Mouse (Mus musculus) midbrain, embryonic 15.5 days (tissue): Measurements from ENCODE around the gene Zmym6. TPM values are rescaled to one million over a fixed set of nuclear protein-coding genes. Genes with fewer than 3 reads are reported as not detected.

ENCODE experiments used
- ATAC-seq: fragments of 200-750 bp; cut with Nextera tagmentation; replicated peaks from 2 replicates; pipeline ENCODE4 v1.8.0; 2017; ENCODE audit warnings: moderate TSS enrichment
- H3K27ac ChIP-seq: fragments of 300-500 bp; sonication (generic); 2 replicates; pipeline ENCODE4 v1.5.1; 2015; ENCODE audit warnings: mild to moderate bottlenecking, inconsistent platforms
- H3K27me3 ChIP-seq: fragments of 300-500 bp; sonication (generic); replicated peaks from 2 replicates; pipeline ENCODE4 v1.6.1; 2015; ENCODE audit warnings: inconsistent platforms
- H3K36me3 ChIP-seq: fragments of 300-500 bp; sonication (generic); replicated peaks from 2 replicates; pipeline ENCODE4 v1.6.1; 2015; ENCODE audit warnings: inconsistent platforms
- H3K4me1 ChIP-seq: fragments of 300-500 bp; sonication (generic); 2 replicates; pipeline ENCODE4 v1.6.1; 2015; ENCODE audit warnings: inconsistent platforms
- H3K4me2 ChIP-seq: fragments of 300-500 bp; sonication (generic); 2 replicates; pipeline ENCODE4 v1.6.1; 2015; ENCODE audit warnings: inconsistent platforms, mild to moderate bottlenecking, moderate library complexity
- H3K4me3 ChIP-seq: fragments of 300-500 bp; sonication (generic); 2 replicates; pipeline ENCODE4 v1.5.1; 2015; ENCODE audit warnings: mild to moderate bottlenecking, inconsistent platforms
- H3K9ac ChIP-seq: fragments of 300-500 bp; sonication (generic); 2 replicates; pipeline ENCODE4 v1.6.1; 2015; ENCODE audit warnings: mild to moderate bottlenecking, inconsistent platforms
- H3K9me3 ChIP-seq: fragments of 300-500 bp; sonication (generic); 2 replicates; pipeline ENCODE4 v1.6.1; 2016; ENCODE audit warnings: inconsistent platforms
- WGBS: fragments of 180-500 bp; shearing (Covaris S2); methylation state at CpG from one replicate; pipeline ENCODE4 v1.1.7; 2015; ENCODE audit warnings: mixed read lengths; 5-methylcytosine and 5-hydroxymethylcytosine counted together
- polyA plus RNA-seq: library from polyadenylated mRNA; unstranded; fragments of >200 nt; fragmentation: Nextera tagmentation; extraction: Ambion mirVana; gene quantifications from 2 replicates; pipeline ENCODE4 v1.2.1, GENCODE M21; 2015

Gene Zmym6
- polyA plus RNA-seq, 1 experiment from 2014 or later: 40.2 TPM

- Histone ChIP-seq H3K4me1 (no peaks in the 10 kb centered on the region), H3K9ac (no peak overlapping the region), H3K4me3 (no peak overlapping the region), H3K4me2 (no peak overlapping the region), H3K36me3 (no peaks in the 10 kb centered on the region), H3K9me3 (no peaks in the 10 kb centered on the region), H3K27me3 (no peaks in the 10 kb centered on the region), H3K27ac (no peak overlapping the region)
- WGBS: 84% methylated on average over 5 of the region's 5 CpGs
- ATAC-seq: no peak
Measured at GRCm38 (mm10) chr4:127137591-127137990, 60.4 kb downstream of the Zmym6 start.

- Histone ChIP-seq H3K4me1 (no peaks in the 10 kb centered on the region), H3K4me3 (no peak overlapping the region), H3K27ac (no peak overlapping the region), H3K9ac (no peak overlapping the region), H3K9me3 (no peaks in the 10 kb centered on the region), H3K4me2 (no peak overlapping the region), H3K27me3 (no peaks in the 10 kb centered on the region), H3K36me3 (no peaks in the 10 kb centered on the region)
- ATAC-seq: no peak
- WGBS: 23% methylated on average over 6 of the region's 6 CpGs
Measured at GRCm38 (mm10) chr4:127138486-127138885, 61.3 kb downstream of the Zmym6 start.

- no peak overlapping the region for H3K4me3 ChIP-seq
- 81% methylated on average over 13 of the region's 13 CpGs for WGBS
- no peak for ATAC-seq
- H3K4me2 ChIP-seq: no peak overlapping the region
- no peak overlapping the region for H3K27ac ChIP-seq
- H3K27me3 ChIP-seq: no peaks in the 10 kb centered on the region
- no peaks in the 10 kb centered on the region for H3K9me3 ChIP-seq
- no peaks in the 10 kb centered on the region for H3K36me3 ChIP-seq
- H3K9ac ChIP-seq: no peak overlapping the region
- H3K4me1 ChIP-seq: no peaks in the 10 kb centered on the region
Measured at GRCm38 (mm10) chr4:127150031-127150430, 72.8 kb downstream of the Zmym6 start.

GRCm38 (mm10) chr4:127153345-127153744 lies 76.2 kb downstream of the Zmym6 start:
- Histone ChIP-seq H3K4me2 (no peak overlapping the region), H3K27ac (no peak overlapping the region), H3K4me3 (no peak overlapping the region), H3K36me3 (no peaks in the 10 kb centered on the region), H3K9ac (no peak overlapping the region), H3K27me3 (no peaks in the 10 kb centered on the region), H3K4me1 (no peaks in the 10 kb centered on the region), H3K9me3 (no peaks in the 10 kb centered on the region)
- 46% methylated on average over 1 of the region's 1 CpGs for WGBS
- no peak for ATAC-seq

GRCm38 (mm10) chr4:127155757-127156156 lies 78.6 kb downstream of the Zmym6 start:
- Histone ChIP-seq H3K4me2 (no peak overlapping the region), H3K9ac (no peak overlapping the region), H3K27ac (no peak overlapping the region), H3K4me3 (no peak overlapping the region), H3K36me3 (no peaks in the 10 kb centered on the region), H3K27me3 (no peaks in the 10 kb centered on the region), H3K9me3 (no peaks in the 10 kb centered on the region), H3K4me1 (no peaks in the 10 kb centered on the region)
- WGBS: 61% methylated on average over 5 of the region's 5 CpGs
- no peak for ATAC-seq

- Histone ChIP-seq H3K36me3 (no peaks in the 10 kb centered on the region), H3K4me1 (no peaks in the 10 kb centered on the region), H3K9me3 (no peaks in the 10 kb centered on the region), H3K27me3 (no peaks in the 10 kb centered on the region), H3K4me3 (no peak overlapping the region), H3K27ac (no peak overlapping the region), H3K4me2 (no peak overlapping the region), H3K9ac (no peak overlapping the region)
- no peak for ATAC-seq
- 86% methylated on average over 4 of the region's 4 CpGs for WGBS
Measured at GRCm38 (mm10) chr4:127157746-127158145, 80.6 kb downstream of the Zmym6 start.

- H3K36me3 ChIP-seq: no peaks in the 10 kb centered on the region
- H3K4me3 ChIP-seq: no peak overlapping the region
- ATAC-seq: no peak
- H3K27me3 ChIP-seq: 0 out of 2 replicates have a peak, but pooled peaks cover 2% of the 10 kb centered on the region
- no peak overlapping the region for H3K9ac ChIP-seq
- peaks cover 11% of the 10 kb centered on the region for H3K4me1 ChIP-seq
- H3K27ac ChIP-seq: no peak overlapping the region
- H3K4me2 ChIP-seq: no peak overlapping the region
- no peaks in the 10 kb centered on the region for H3K9me3 ChIP-seq
- 75% methylated on average over 8 of the region's 8 CpGs for WGBS
Measured at GRCm38 (mm10) chr4:127163926-127164325, 86.7 kb downstream of the Zmym6 start.

- Histone ChIP-seq H3K36me3 (no peaks in the 10 kb centered on the region), H3K27ac (no peak overlapping the region), H3K9me3 (no peaks in the 10 kb centered on the region), H3K27me3 (0 out of 2 replicates have a peak, but pooled peaks cover 2% of the 10 kb centered on the region), H3K4me1 (peaks cover 37% of the 10 kb centered on the region), H3K9ac (no peak overlapping the region), H3K4me3 (no peak overlapping the region), H3K4me2 (no peak overlapping the region)
- ATAC-seq: no peak
- 72% methylated on average over 5 of the region's 5 CpGs for WGBS
Measured at GRCm38 (mm10) chr4:127167096-127167495, 89.9 kb downstream of the Zmym6 start.

GRCm38 (mm10) chr4:127167731-127168130 lies 90.5 kb downstream of the Zmym6 start:
- ATAC-seq: no peak; the same call in 1 of the 2 replicates
- Histone ChIP-seq H3K27me3 (0 out of 2 replicates have a peak, but pooled peaks cover 2% of the 10 kb centered on the region), H3K9ac (peak overlapping the region; percentile 89), H3K9me3 (no peaks in the 10 kb centered on the region), H3K36me3 (no peaks in the 10 kb centered on the region), H3K4me1 (peaks cover 43% of the 10 kb centered on the region), H3K4me3 (peak overlapping the region; percentile 96), H3K27ac (peak overlapping the region; percentile 84; the same call in 1 of the 2 replicates), H3K4me2 (peak overlapping the region; percentile 80)
- 18% methylated on average over 8 of the region's 8 CpGs for WGBS

- ATAC-seq: peak; percentile 78
- under 1% methylated on average over 39 of the region's 39 CpGs for WGBS
- Histone ChIP-seq H3K4me2 (peak overlapping the region; percentile 80), H3K9ac (peak overlapping the region; percentile 89), H3K9me3 (no peaks in the 10 kb centered on the region), H3K27me3 (0 out of 2 replicates have a peak, but pooled peaks cover 2% of the 10 kb centered on the region), H3K4me1 (peaks cover 49% of the 10 kb centered on the region), H3K27ac (peak overlapping the region; percentile 84), H3K36me3 (no peaks in the 10 kb centered on the region), H3K4me3 (peak overlapping the region; percentile 96)
Measured at GRCm38 (mm10) chr4:127168211-127168913, 91.2 kb downstream of the Zmym6 start.

GRCm38 (mm10) chr4:127168914-127169345 lies 91.7 kb downstream of the Zmym6 start, which contains the start of gene Dlgap3:
Dlgap3 (plus strand) TSS chr4:127169204.
- ATAC-seq: peak; percentile 66
- WGBS: under 1% methylated on average over 42 of the region's 67 CpGs

GRCm38 (mm10) chr4:127169346-127170221 lies 92.4 kb downstream of the Zmym6 start:
- peak; percentile 57 for ATAC-seq
- Histone ChIP-seq H3K36me3 (no peaks in the 10 kb centered on the region), H3K9ac (peak overlapping the region; percentile 89), H3K27me3 (0 out of 2 replicates have a peak, but pooled peaks cover under 1% of the 10 kb centered on the region), H3K9me3 (no peaks in the 10 kb centered on the region), H3K27ac (peak overlapping the region; percentile 84), H3K4me2 (peak overlapping the region; percentile 80), H3K4me3 (peak overlapping the region; percentile 96), H3K4me1 (peaks cover 51% of the 10 kb centered on the region)
- WGBS: 2% methylated on average over 50 of the region's 51 CpGs

More at GRCm38 (mm10) chr4:127168914-127169345, 91.7 kb downstream of the Zmym6 start, which contains the start of gene Dlgap3:
- H3K4me2 ChIP-seq: peak within 1 kb of the TSS; percentile 80
- H3K27ac ChIP-seq: peak within 1 kb of the TSS; percentile 84
- H3K27me3 ChIP-seq: 0 out of 2 replicates have a peak, but pooled peaks cover 2% of the 10 kb centered on the region
- H3K4me1 ChIP-seq: peaks cover 51% of the 10 kb centered on the region
- peak within 1 kb of the TSS; percentile 96 for H3K4me3 ChIP-seq
- no peaks in the 10 kb centered on the region for H3K9me3 ChIP-seq
- H3K36me3 ChIP-seq: no peaks in the 10 kb centered on the region
- H3K9ac ChIP-seq: peak within 1 kb of the TSS; percentile 89
